Mouse (Mus musculus) erythroblast, embryonic 14.5 days (primary cell): ENCODE results near the gene Lrpap1. TPM values are rescaled to one million over a fixed set of nuclear protein-coding genes. Genes with fewer than 3 reads are reported as not detected.

Source experiments
- H3K27me3 ChIP-seq: 2 replicates; pipeline ENCODE4 v1.6.1; 2012; ENCODE audit warnings: inconsistent platforms; ENCODE audit not compliant: control insufficient read depth
- H3K36me3 ChIP-seq: 2 replicates; pipeline ENCODE4 v1.6.1; 2012; ENCODE audit warnings: mild to moderate bottlenecking, inconsistent platforms; ENCODE audit not compliant: control insufficient read depth
- H3K4me1 ChIP-seq: 2 replicates; pipeline ENCODE4 v1.6.1; 2012; ENCODE audit warnings: inconsistent platforms; ENCODE audit not compliant: control insufficient read depth
- H3K4me3 ChIP-seq: replicated peaks from 2 replicates; pipeline ENCODE3; 2012; ENCODE audit warnings: moderate library complexity, mild to moderate bottlenecking, inconsistent platforms
- H3K9me3 ChIP-seq: 2 replicates; pipeline ENCODE4 v1.6.1; 2012; ENCODE audit warnings: low read length, inconsistent platforms, mixed read lengths; ENCODE audit not compliant: control insufficient read depth
- GATA1 ChIP-seq: IDR thresholded peaks from 2 replicates; pipeline ENCODE4 v1.6.1; 2012; ENCODE audit warnings: low read length, inconsistent platforms, mixed read lengths
- TAL1 ChIP-seq: IDR thresholded peaks from 3 replicates; pipeline ENCODE4 v1.6.1; 2012; ENCODE audit warnings: low read length, inconsistent platforms, mixed read lengths
- polyA plus RNA-seq: library from polyadenylated mRNA; stranded (reverse); fragments of >175 nt; gene quantifications from 2 replicates; pipeline ENCODE4 v1.2.3, GENCODE M21; 2012

Gene Lrpap1
- polyA plus RNA-seq, 1 experiment: 1.3 TPM

DNA sequence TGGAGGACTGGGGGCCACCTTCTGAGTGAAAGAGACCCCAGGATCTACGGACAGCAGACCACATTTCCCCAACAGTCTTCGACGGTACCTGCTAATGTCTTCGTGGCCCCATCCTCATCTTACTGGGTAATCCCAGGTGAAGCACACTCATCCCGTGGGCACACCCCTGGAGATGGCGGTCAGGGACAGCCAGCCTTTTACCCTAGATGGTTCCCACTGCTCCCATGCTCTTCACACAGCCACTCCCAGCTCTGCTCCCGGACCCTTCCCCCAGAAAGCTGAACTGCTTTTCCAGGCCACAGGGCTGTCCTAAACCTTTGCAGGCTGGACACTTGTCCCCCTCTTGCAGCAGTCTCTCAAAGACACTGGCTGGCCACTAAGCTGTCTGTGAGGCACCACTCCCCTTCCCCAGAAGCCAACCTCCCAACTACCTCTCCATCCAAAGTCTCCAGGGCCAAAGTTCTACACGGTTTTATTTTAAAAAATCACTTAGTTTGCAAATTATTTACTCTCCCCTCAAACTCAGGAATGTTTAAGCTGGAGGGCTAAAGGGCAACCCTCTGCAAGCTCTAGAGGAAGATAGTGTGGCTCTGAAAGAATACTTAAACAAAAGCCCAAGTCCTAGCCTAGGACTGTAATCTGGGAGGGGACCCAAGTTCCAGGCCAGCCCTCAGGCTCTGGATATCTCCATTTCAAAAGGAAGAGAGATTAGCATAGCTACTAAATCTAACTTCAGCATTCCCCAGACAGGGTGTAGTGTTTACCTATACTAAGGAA, 1.2 kb downstream of the Lrpap1 start:
- Histone ChIP-seq H3K27me3 (peaks cover 15% of the 10 kb centered on the region), H3K4me3 (peak overlapping the region; percentile 97), H3K36me3 (peaks cover 44% of the 10 kb centered on the region), H3K4me1 (peaks cover 49% of the 10 kb centered on the region), H3K9me3 (no peaks in the 10 kb centered on the region)
- TF ChIP-seq GATA1: no peak
- no peak for TF ChIP-seq TAL1

DNA sequence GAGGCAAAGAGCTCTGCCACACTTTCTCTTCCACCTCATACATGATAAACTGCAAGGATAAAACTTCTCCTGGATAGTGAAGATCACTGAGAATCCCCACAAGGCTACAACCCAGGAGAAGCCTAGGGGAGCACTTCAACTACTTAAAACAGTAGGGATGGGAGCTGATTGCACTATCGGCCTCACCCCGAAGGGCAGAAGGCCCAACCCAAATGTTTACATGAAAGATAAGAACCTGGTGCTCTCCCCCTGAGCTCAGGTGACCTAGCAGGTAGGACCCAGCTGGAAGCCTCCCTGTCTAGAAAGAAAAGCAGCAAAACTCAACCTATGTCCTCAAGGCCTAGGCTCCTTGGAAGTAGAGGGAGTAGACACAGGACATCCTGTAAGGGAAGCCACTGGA, 2.0 kb downstream of the Lrpap1 start:
- no peak for TF ChIP-seq GATA1
- TF ChIP-seq TAL1: no peak
- Histone ChIP-seq H3K9me3 (no peaks in the 10 kb centered on the region), H3K4me3 (peak overlapping the region; percentile 97), H3K4me1 (peaks cover 49% of the 10 kb centered on the region), H3K36me3 (peaks cover 52% of the 10 kb centered on the region), H3K27me3 (peaks cover 12% of the 10 kb centered on the region)

- H3K9me3 ChIP-seq: no peaks in the 10 kb centered on the region
- peaks cover 49% of the 10 kb centered on the region for H3K4me1 ChIP-seq
- H3K36me3 ChIP-seq: peaks cover 57% of the 10 kb centered on the region
- peaks cover 9% of the 10 kb centered on the region for H3K27me3 ChIP-seq
- no peak for TF ChIP-seq GATA1
- TF ChIP-seq TAL1: no peak
- H3K4me3 ChIP-seq: peak overlapping the region; percentile 97
Observed at GRCm38 (mm10) chr5:35103086-35103485, 2.5 kb downstream of the Lrpap1 start.

DNA sequence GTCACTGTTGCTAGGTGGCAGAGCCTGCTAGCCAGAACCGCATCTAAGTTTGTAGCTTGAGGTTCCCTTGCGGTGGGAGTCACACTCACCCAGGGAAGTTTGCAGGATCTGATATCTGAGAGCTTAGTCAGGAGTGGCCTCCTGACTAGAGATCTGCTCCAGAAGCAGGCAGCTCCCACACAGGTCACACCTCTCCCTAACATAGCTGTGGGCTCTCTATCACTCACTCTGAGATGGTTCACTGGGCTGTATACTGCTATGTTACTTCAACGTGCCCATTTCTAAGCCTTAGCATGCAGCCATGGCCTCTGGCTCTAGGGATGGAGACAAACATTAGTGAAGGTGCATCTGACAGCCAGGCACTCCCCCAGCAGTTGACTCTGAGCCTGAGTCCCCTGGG, 13.9 kb downstream of the Lrpap1 start:
- H3K4me3 ChIP-seq: no peak overlapping the region
- peaks cover 7% of the 10 kb centered on the region for H3K4me1 ChIP-seq
- H3K36me3 ChIP-seq: peaks cover 62% of the 10 kb centered on the region
- TF ChIP-seq GATA1 (no peak), TAL1 (no peak)
- H3K9me3 ChIP-seq: no peaks in the 10 kb centered on the region
- H3K27me3 ChIP-seq: no peaks in the 10 kb centered on the region

GRCm38 (mm10) chr5:35089614-35089963, 16.0 kb downstream of the Lrpap1 start:
- Histone ChIP-seq H3K4me1 (peaks cover 7% of the 10 kb centered on the region), H3K4me3 (no peak overlapping the region), H3K27me3 (no peaks in the 10 kb centered on the region), H3K36me3 (peaks cover 41% of the 10 kb centered on the region), H3K9me3 (no peaks in the 10 kb centered on the region)
- TF ChIP-seq GATA1 (no peak), TAL1 (no peak)

GRCm38 (mm10) chr5:35088785-35089613, 16.6 kb downstream of the Lrpap1 start:
- H3K36me3 ChIP-seq: peaks cover 37% of the 10 kb centered on the region
- TF ChIP-seq GATA1: no peak
- TF ChIP-seq TAL1: no peak
- no peaks in the 10 kb centered on the region for H3K9me3 ChIP-seq
- H3K4me1 ChIP-seq: peaks cover 7% of the 10 kb centered on the region
- no peaks in the 10 kb centered on the region for H3K27me3 ChIP-seq
- no peak overlapping the region for H3K4me3 ChIP-seq

DNA sequence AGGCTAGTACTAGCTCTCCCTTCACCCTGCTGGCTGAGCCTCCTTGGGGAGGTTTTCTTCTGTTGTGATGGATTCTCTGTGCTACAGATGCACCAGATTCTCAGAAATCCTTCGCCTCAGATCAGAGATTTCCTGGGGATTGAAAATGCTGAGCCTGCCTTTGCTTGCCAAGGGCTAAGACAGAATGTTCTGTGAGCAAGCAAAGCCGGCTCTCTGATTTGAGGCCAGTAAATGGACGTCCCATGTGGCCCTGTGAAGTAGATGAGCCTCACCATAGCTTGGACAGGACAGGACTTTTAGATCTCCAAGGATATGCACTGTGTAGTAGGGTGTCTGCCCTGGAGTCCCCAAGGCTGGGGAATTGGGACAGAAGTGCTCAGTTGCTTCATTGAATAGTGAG, 20.7 kb downstream of the Lrpap1 start:
- H3K4me3 ChIP-seq: no peak overlapping the region
- H3K9me3 ChIP-seq: no peaks in the 10 kb centered on the region
- peaks cover 3% of the 10 kb centered on the region for H3K36me3 ChIP-seq
- TF ChIP-seq GATA1 (no peak), TAL1 (no peak)
- H3K4me1 ChIP-seq: peaks cover 7% of the 10 kb centered on the region
- peaks cover under 1% of the 10 kb centered on the region; the same call in 1 of the 2 replicates for H3K27me3 ChIP-seq

- Histone ChIP-seq H3K9me3 (no peaks in the 10 kb centered on the region), H3K4me3 (no peak overlapping the region), H3K27me3 (peaks cover 14% of the 10 kb centered on the region), H3K36me3 (no peaks in the 10 kb centered on the region), H3K4me1 (no peaks in the 10 kb centered on the region)
- TF ChIP-seq TAL1 (no peak), GATA1 (no peak)
Observed at GRCm38 (mm10) chr5:35079101-35079500, 26.5 kb downstream of the Lrpap1 start.

DNA sequence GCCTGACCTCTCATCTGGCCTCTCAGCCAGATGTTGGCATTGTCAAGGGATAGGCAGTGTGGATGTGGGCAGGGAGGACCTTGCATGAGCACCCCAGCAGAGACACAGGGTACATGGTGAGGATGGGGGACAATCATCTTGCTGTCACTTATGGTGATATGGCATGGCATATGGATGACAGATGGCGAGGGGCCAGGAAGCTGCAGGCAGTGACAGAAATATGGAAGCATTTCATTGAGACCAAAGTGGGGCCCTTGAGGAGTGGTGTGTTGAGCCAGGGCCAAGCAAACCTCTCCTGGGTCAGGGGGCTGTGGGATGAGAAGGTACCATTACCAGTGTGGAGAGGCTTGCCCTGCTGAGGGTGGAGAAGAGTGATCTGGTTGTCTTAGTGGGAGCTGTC, 29.2 kb downstream of the Lrpap1 start:
- no peak overlapping the region for H3K4me3 ChIP-seq
- H3K4me1 ChIP-seq: no peaks in the 10 kb centered on the region
- TF ChIP-seq GATA1 (no peak), TAL1 (no peak)
- no peaks in the 10 kb centered on the region for H3K36me3 ChIP-seq
- no peaks in the 10 kb centered on the region for H3K9me3 ChIP-seq
- peaks cover 14% of the 10 kb centered on the region for H3K27me3 ChIP-seq
